Mouse (Mus musculus): Measurements from ENCODE around the gene Ctcf. TPM values are rescaled to one million over a fixed set of nuclear protein-coding genes. Genes with fewer than 3 reads are reported as not detected.
"Not testable (repeated sequence)": the region's sequence is repeated elsewhere in the genome, so short reads cannot be mapped to it uniquely, and the experiment has no call there.

Gene Ctcf
- polyA plus RNA-seq (2015; fragmentation: Nextera tagmentation; extraction: Ambion mirVana): 134 TPM in 2 replicates

DNA sequence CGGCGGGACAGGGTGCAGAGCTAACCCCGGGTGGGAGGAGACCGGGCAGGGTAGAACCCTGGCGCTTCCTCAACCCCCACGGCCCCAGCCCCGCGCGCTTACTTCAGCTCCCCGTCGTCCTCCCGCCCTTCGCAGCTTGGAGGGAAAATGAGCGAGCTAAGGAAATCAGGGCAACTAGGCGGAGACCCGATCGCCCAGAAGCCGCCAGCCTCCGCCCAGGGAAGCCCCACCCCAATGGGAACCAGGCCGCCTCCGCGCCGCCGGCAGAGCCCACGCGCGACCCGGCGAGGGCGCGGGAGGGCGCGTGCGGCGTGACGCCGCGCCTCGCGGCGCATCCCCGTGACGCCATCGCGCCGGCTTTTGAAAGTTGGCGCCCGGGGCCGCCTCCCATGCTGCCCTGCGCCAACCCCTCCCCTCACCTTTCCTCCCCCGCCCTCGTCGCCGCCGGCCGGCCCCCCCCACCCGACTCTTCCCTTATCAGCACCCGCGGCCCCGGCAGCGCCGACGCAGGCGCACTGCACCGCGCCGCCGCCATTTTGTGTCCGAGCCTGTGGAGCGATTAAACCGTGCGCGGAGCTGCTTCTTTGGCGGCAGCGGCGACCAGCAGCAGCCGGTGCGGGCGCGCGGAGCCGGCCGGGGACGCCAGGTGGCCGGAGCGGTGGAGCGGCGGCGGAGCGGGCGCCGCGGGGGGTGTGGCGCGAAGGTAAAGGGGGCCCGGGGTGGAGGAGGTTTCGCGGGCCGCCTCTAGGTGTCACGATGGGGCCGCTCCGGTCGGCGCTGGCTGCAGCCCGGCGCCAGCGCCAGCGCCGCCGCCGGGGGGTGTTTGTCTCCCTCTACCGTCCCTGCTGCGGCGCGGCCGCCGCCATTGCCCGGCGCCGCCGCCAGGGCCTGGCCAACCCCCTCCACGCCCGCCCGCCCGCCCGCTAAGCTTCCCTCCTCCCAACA lies at the start of gene Ctcf:
TSS of gene Ctcf (plus strand) at position 551 of the 945 bp plus-strand sequence.
- peak within 1 kb of the TSS; percentile 82 for H3K4me3 ChIP-seq (replicated peaks)
- no peaks in the 10 kb centered on the region for H3K27me3 ChIP-seq
- H3K27ac ChIP-seq: peak within 1 kb of the TSS; percentile 100
- peak; percentile 94 for ATAC-seq (replicated peaks; ENCODE audit: low FRiP score)
- H3K4me1 ChIP-seq: peaks cover 33% of the 10 kb centered on the region
- H3K9me3 ChIP-seq (replicated peaks): no peaks in the 10 kb centered on the region
- H3K9ac ChIP-seq: peak within 1 kb of the TSS; percentile 95
- H3K4me2 ChIP-seq: peak within 1 kb of the TSS; percentile 90
- H3K36me3 ChIP-seq: no peaks in the 10 kb centered on the region
- WGBS: under 1% methylated on average over 100 of the region's 126 CpGs

DNA sequence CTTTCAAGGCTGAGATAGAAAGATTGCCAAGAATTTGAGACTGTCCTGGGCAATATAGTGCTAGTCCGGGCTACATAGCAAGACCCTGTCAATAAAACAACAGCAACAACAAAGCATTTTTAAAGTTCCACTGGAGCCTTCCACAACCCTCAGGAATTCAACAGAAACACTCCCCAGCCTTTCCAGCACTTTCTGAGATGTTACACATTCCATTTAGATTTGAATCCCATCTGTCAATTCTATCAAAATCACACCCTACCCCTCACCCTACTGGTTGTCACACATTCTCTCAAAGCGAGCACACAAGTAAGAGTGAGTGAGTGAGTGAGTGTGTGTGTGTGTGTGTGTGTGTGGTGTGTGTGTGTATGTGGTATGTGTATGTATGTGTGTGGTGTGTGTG lies 43.9 kb upstream of the Ctcf start:
- Histone ChIP-seq H3K9me3 (replicated peaks) (no peaks in the 10 kb centered on the region), H3K4me1 (peaks cover 30% of the 10 kb centered on the region), H3K4me3 (replicated peaks) (no peak overlapping the region), H3K27me3 (no peaks in the 10 kb centered on the region), H3K36me3 (no peaks in the 10 kb centered on the region), H3K4me2 (no peak overlapping the region), H3K9ac (no peak overlapping the region), H3K27ac (no peak overlapping the region)
- ATAC-seq (replicated peaks; ENCODE audit: low FRiP score): no peak
- 77% methylated on average over 2 of the region's 2 CpGs for WGBS

DNA sequence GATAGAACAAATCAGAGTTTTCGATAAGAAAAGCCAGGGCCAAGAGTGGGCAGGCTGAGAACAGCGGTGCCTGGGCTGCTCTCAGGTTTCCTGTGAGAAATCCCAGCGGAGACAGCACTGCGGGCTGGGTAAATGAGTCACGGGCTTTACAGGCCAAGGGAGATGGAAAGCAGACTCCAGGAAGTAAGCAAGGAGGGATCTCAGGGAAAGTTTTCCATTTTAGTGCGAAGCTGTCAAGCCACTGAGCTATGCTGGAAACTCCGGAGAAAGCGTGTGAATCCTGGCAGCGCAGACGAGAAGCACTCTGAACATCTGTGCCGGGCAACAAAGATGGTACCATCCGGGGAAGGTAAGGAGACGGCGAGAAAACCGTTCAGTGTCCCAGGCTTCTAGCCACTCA lies 42.5 kb upstream of the Ctcf start:
- Histone ChIP-seq H3K27ac (peak overlapping the region; percentile 83), H3K36me3 (no peaks in the 10 kb centered on the region), H3K27me3 (no peaks in the 10 kb centered on the region), H3K4me2 (peak overlapping the region; percentile 51), H3K9ac (peak overlapping the region; percentile 26; the same call in 1 of the 2 replicates), H3K9me3 (replicated peaks) (no peaks in the 10 kb centered on the region), H3K4me3 (replicated peaks) (peak overlapping the region; percentile 15), H3K4me1 (peaks cover 30% of the 10 kb centered on the region)
- 12% methylated on average over 15 of the region's 15 CpGs for WGBS
- ATAC-seq (replicated peaks; ENCODE audit: low FRiP score): 0 out of 2 replicates have a peak, but pooled peaks have one; percentile 27

DNA sequence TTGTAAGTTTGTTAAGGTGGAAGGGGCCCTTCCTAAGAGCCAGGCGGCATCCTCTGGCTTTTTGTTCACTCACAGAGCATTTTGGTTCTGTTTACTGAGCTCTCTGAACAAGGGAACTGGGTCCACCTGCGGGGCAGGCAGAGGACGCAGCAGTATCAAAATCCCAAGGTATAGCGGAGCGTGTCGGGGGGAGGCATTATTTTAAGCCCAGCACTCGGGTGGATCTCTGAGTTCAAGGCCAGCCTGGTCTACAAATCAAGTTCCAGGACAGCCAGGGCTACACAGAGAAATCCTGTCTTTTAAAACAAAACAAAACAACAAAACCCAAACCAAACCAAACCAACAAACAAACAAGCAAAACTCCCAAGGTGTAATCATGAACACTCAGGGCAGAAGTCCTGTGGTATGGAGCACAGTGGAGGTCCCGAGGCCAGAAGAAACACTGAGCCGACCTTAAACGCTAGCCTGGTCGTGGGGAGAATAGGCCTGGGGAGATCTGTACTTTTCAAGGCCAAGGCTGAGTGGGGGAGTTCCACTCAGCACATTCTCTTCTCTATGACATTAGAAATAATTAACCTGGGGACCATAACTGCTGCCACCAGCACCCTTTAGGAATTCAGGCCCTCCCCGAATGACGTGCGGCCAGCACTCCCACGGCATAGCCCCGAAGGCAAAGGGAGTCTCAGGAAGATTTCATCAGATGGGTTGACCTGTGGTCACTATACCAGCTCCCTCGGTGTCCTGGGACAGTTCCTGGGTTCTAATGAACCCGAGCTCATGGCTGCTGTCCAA lies 41.7 kb upstream of the Ctcf start:
- H3K36me3 ChIP-seq: no peaks in the 10 kb centered on the region
- H3K4me2 ChIP-seq: peak overlapping the region; percentile 51
- H3K27ac ChIP-seq: peak overlapping the region; percentile 83
- 0 out of 2 replicates have a peak overlapping the region, but pooled peaks have one; percentile 17 for H3K9ac ChIP-seq
- H3K4me3 ChIP-seq (replicated peaks): peak overlapping the region; percentile 15
- WGBS: 60% methylated on average over 18 of the region's 18 CpGs
- no peaks in the 10 kb centered on the region for H3K9me3 ChIP-seq (replicated peaks)
- peaks cover 30% of the 10 kb centered on the region for H3K4me1 ChIP-seq
- H3K27me3 ChIP-seq: no peaks in the 10 kb centered on the region
- ATAC-seq (replicated peaks; ENCODE audit: low FRiP score): peak; percentile 67

DNA sequence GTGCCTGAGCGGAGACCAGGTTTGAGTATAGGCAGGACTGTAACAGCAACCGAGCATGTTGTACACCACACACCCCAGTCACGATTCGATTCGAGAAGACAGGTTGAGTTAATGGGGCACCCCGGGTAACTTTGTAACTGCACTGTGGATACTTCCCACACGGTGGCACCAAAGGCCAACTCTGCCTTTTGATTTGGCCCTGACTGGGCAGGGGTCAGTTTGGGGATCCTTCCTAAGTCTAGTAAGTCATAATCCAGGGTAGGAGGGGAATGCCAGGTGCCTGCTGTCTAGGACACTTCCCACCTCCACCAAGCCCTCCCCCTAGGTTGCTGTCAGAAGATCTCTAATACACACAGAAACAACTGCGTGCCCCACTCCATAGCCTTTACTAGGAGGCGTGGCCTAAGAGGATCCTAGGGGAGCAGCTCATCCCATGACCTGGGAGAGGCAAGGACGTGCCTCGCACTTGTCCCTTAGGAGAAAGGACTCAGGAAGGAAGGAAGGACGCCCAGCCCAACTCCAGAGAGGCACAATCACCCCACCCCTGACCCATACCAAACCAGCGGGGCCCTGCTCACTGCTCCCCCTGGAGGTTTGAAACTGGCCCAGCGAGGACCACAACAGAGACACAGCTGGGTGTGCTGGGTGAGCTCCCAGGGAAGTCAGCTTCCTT lies 39.9 kb upstream of the Ctcf start:
- Histone ChIP-seq H3K27ac (0 out of 2 replicates have a peak overlapping the region, but pooled peaks have one; percentile 9), H3K9me3 (replicated peaks) (no peaks in the 10 kb centered on the region), H3K9ac (no peak overlapping the region), H3K27me3 (no peaks in the 10 kb centered on the region), H3K36me3 (no peaks in the 10 kb centered on the region), H3K4me2 (peak overlapping the region; percentile 57), H3K4me3 (replicated peaks) (peak overlapping the region; percentile 29), H3K4me1 (peaks cover 30% of the 10 kb centered on the region)
- peak; percentile 72 for ATAC-seq (replicated peaks; ENCODE audit: low FRiP score)
- WGBS: 4% methylated on average over 14 of the region's 14 CpGs

DNA sequence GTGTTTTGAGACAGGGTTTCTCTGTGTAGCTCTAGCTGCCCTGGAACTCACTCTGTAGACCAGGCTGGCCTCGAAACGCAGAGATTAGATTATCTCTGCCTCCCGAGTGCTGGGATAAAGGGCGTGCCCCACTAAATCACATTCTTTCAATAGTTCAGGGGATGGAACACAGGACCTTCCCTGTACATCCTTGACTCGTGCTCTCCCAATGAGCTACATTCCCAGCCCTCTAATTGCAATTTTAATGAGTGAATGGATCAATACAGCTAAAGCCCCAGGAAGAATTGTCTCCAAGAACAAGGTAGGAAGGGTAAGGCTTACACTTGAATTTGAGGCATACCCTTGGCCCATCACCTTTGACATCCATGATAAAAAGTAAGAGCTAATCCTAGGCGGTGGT lies 37.6 kb upstream of the Ctcf start:
- Histone ChIP-seq H3K9me3 (replicated peaks) (no peaks in the 10 kb centered on the region), H3K4me1 (peaks cover 27% of the 10 kb centered on the region)

DNA sequence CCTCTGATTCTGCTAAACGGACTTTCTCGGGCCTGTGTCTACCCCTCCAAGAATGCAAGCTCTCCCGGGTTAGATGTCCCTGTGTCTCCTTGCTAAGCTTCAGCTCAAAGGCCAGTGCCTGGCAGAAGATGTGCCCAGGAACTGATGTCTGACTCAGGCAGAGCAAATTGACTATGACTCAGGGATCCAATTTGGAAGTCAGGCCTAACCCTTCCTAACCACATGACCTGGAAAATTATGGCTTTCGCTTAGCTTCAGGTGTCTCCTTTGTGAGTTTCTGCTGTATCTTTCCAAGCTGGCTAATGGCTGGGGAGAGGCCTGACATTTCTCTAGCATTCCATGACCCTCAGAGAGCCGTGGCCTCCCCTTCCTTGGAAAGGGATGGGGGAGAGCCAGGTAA lies 35.1 kb upstream of the Ctcf start:
- Histone ChIP-seq H3K27me3 (no peaks in the 10 kb centered on the region), H3K36me3 (no peaks in the 10 kb centered on the region), H3K9ac (no peak overlapping the region), H3K9me3 (replicated peaks) (no peaks in the 10 kb centered on the region), H3K4me1 (peaks cover 24% of the 10 kb centered on the region), H3K4me3 (replicated peaks) (no peak overlapping the region), H3K27ac (no peak overlapping the region), H3K4me2 (no peak overlapping the region)
- 74% methylated on average over 5 of the region's 5 CpGs for WGBS
- no peak for ATAC-seq (replicated peaks; ENCODE audit: low FRiP score)

More for the DNA sequence above, 37.6 kb upstream of the Ctcf start:
- H3K27me3 ChIP-seq: no peaks in the 10 kb centered on the region
- H3K4me3 ChIP-seq (replicated peaks): no peak overlapping the region
- no peaks in the 10 kb centered on the region for H3K36me3 ChIP-seq
- H3K27ac ChIP-seq: no peak overlapping the region
- no peak overlapping the region for H3K4me2 ChIP-seq
- H3K9ac ChIP-seq: no peak overlapping the region
- WGBS: 82% methylated on average over 6 of the region's 6 CpGs
- no peak for ATAC-seq (replicated peaks; ENCODE audit: low FRiP score)

DNA sequence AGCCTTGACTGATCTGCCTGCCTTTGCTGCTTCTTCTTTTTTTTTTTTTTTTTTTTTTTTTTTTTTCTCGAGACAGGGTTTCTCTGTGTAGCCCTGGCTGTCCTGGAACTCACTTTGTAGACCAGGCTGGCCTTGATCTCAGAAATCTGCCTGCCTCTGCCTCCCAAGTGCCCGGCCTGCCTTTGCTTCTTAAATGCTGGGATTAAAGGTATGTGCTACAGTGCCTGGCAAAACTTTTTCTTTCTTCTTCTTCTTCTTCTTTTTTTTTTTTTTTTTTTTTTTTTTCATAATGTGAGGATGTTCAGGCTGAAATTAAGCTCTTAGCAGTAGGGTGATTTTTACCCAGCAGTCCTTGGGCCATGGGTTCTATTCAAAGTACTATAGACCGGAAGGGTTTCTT lies 33.8 kb upstream of the Ctcf start:
- H3K4me1 ChIP-seq: peaks cover 28% of the 10 kb centered on the region
- not testable (repeated sequence) for H3K9ac ChIP-seq; H3K4me2 ChIP-seq; ATAC-seq (replicated peaks; ENCODE audit: low FRiP score); H3K4me3 ChIP-seq (replicated peaks); H3K36me3 ChIP-seq; H3K27me3 ChIP-seq; H3K27ac ChIP-seq; H3K9me3 ChIP-seq (replicated peaks)
- WGBS: 80% methylated on average over 3 of the region's 3 CpGs

DNA sequence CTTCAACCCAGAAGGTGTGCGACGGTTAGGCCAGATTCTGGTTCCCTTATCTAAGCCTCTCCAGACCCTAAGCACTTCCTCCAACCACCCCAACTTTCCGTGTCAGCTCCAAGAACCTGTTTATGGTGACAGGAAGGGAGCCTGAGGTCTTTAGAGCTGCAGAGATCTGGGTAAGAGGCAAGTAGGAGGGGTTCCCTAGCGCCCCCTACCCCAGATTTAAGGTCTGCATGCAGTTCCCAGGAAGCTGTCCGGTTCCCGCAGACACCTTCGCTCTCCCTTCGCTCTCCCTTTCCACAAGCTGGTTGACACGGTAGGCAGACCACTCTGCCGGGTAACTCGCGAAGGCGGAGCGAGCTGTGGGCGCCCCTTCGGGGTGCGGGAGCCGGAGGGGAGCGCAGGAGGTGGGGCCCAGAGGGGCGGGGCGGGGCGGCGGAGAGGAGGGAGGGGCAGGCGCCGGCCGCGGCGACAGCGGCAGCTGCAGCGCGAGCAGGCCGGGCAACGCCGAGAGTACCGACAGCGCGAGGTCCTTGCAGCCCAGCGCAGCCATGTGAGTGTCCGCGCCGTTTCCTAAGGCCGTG lies 31.5 kb upstream of the Ctcf start, which contains the start of gene Ripor1:
TSS of gene Ripor1 (plus strand) at position 452 of the 578 bp plus-strand sequence.
- H3K36me3 ChIP-seq: no peaks in the 10 kb centered on the region
- no peaks in the 10 kb centered on the region for H3K27me3 ChIP-seq
- peak within 1 kb of the TSS; percentile 89 for H3K9ac ChIP-seq
- H3K4me1 ChIP-seq: peaks cover 47% of the 10 kb centered on the region
- WGBS: 0% methylated on average over 41 of the region's 42 CpGs
- peak within 1 kb of the TSS; percentile 95 for H3K27ac ChIP-seq
- peak within 1 kb of the TSS; percentile 81 for H3K4me3 ChIP-seq (replicated peaks)
- no peaks in the 10 kb centered on the region for H3K9me3 ChIP-seq (replicated peaks)
- H3K4me2 ChIP-seq: peak within 1 kb of the TSS; percentile 83
- peak; percentile 76 for ATAC-seq (replicated peaks; ENCODE audit: low FRiP score)

DNA sequence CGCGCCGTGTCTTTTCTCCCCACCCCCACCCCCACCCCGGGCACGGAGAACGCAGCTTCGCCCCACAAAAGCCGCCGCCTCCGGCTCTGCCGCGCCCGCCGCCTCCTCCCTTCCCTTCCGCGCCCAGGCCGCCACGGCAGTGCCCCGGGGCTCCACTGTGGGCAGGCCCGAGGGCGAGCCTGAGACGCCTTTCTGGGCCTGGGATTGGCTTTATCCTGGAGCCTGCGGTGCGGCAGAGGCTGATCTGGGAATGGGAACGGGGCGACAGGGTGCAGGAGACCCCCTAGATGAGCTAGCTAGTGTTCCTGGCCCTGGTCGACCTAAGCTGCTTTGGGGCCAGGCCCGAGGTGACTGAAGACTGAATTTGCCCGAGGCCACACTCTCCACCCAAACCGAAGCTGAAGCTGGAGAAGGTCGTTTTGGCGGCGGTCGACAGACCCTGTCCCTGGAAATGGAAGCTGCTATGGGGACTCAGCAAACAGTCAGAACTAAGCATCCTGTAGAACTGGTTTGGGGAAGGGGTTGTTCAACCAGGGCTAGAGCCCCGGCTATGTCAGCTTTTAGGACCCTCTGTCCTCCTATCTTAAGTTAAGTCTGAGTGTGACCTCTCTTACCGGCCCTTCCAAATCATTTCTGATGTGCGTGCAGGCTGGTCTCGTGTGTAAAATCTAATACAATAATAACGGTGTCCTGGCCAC lies 30.7 kb upstream of the Ctcf start:
- ATAC-seq (replicated peaks; ENCODE audit: low FRiP score): peak; percentile 30
- no peaks in the 10 kb centered on the region for H3K27me3 ChIP-seq
- H3K4me2 ChIP-seq: peak overlapping the region; percentile 83
- H3K9ac ChIP-seq: peak overlapping the region; percentile 89
- H3K9me3 ChIP-seq (replicated peaks): no peaks in the 10 kb centered on the region
- peak overlapping the region; percentile 81 for H3K4me3 ChIP-seq (replicated peaks)
- under 1% methylated on average over 37 of the region's 39 CpGs for WGBS
- H3K4me1 ChIP-seq: peaks cover 48% of the 10 kb centered on the region
- H3K36me3 ChIP-seq: no peaks in the 10 kb centered on the region
- peak overlapping the region; percentile 95 for H3K27ac ChIP-seq

Measured in kidney, embryonic 15.5 days (tissue).